Mouse (Mus musculus): ENCODE measurements around the gene Arhgef25. TPM values are rescaled to one million over a fixed set of nuclear protein-coding genes. Genes with fewer than 3 reads are reported as not detected.

Gene Arhgef25
- polyA plus RNA-seq, 1 experiment from 2014 or later: 32.7 TPM

GRCm38 (mm10) chr10:127191191-127192056 lies 1.5 kb upstream of the Arhgef25 start:
- Histone ChIP-seq H3K4me1 (peaks cover 75% of the 10 kb centered on the region), H3K27me3 (replicated peaks) (no peaks in the 10 kb centered on the region), H3K4me2 (no peak overlapping the region; the same call in 1 of the 2 replicates), H3K36me3 (peaks cover 27% of the 10 kb centered on the region), H3K9ac (replicated peaks) (no peak overlapping the region), H3K9me3 (replicated peaks) (no peaks in the 10 kb centered on the region), H3K27ac (replicated peaks) (no peak overlapping the region), H3K4me3 (replicated peaks) (no peak overlapping the region)
- 84% methylated on average over 19 of the region's 19 CpGs for WGBS
- ATAC-seq (ENCODE audit: low FRiP score): no peak

DNA sequence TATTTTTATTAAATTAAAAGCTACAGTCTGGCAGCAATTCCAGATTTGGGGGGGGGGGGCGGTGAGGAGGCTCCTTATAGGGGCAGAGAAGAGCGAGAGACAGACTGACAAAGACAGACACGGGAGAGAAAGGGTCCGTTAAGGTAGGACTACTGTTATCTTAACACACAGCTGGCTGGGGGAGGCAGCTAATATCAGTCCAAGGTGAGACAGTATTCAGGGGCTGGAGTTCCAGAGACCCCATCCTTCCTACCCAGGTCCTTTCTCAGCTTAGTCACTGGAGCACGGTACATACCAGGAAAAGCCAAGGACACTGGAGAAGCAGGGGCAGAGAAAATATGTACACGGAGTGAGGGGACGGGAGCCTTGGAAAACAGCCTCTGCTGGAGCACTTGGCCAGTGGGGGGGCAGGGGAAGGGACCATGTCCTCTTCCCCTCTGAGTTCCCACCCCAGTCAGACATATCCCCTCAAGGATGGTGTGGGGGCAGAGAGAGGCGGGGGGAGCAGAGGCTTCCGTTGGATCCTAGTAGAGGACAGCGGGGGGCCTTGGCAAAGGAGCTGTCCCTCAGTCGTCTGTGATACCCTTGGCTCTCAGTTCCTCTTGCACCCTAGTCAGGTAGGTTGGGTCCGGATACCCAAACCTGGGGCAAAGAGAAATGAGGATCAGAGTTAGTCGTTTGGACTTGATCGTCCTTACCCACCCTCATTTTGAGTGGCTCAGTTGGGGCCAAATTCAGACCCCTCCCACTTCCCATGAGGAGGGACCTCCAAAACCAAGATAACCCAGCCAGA lies 711 bp upstream of the Arhgef25 start:
- Histone ChIP-seq H3K4me3 (replicated peaks) (peak overlapping the region; percentile 75), H3K9ac (replicated peaks) (no peak overlapping the region), H3K27me3 (replicated peaks) (no peaks in the 10 kb centered on the region), H3K36me3 (peaks cover 27% of the 10 kb centered on the region), H3K4me1 (peaks cover 68% of the 10 kb centered on the region), H3K4me2 (peak overlapping the region; percentile 97), H3K9me3 (replicated peaks) (no peaks in the 10 kb centered on the region), H3K27ac (replicated peaks) (peak overlapping the region; percentile 84)
- ATAC-seq (ENCODE audit: low FRiP score): no peak
- 42% methylated on average over 14 of the region's 14 CpGs for WGBS

DNA sequence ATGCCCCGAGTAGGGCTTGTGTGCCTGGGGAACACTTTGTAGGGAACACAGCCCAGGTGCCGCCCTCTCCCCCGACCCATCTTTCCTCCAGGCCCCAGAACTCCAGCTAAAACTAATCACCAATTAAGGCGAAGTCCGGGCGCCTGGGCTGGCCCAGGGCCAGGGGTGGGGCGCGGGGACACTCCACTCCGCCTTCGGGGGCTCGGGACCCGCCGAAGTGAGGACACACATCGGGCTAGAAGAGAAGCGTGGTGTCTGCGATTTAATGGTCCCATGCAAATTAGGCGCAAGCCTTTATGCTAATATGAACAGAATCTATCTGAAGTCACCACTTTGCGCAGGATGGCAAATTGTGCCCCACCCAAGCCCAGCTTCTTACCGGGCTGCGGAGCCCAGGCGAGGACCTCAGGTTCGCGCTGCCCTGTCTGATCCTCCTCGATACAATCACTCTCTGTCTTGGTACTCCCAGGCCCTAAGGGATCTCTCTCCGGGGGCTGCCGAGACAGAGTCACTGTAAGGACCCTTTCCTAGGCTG lies 700 bp downstream of the Arhgef25 start:
- peak; percentile 13 for ATAC-seq (ENCODE audit: low FRiP score)
- peak overlapping the region; percentile 89 for H3K9ac ChIP-seq (replicated peaks)
- under 1% methylated on average over 26 of the region's 26 CpGs for WGBS
- H3K4me2 ChIP-seq: peak overlapping the region; percentile 97
- peaks cover 27% of the 10 kb centered on the region for H3K36me3 ChIP-seq
- H3K4me3 ChIP-seq (replicated peaks): peak overlapping the region; percentile 75
- H3K4me1 ChIP-seq: peaks cover 62% of the 10 kb centered on the region
- no peaks in the 10 kb centered on the region for H3K9me3 ChIP-seq (replicated peaks)
- H3K27ac ChIP-seq (replicated peaks): peak overlapping the region; percentile 84
- no peaks in the 10 kb centered on the region for H3K27me3 ChIP-seq (replicated peaks)

DNA sequence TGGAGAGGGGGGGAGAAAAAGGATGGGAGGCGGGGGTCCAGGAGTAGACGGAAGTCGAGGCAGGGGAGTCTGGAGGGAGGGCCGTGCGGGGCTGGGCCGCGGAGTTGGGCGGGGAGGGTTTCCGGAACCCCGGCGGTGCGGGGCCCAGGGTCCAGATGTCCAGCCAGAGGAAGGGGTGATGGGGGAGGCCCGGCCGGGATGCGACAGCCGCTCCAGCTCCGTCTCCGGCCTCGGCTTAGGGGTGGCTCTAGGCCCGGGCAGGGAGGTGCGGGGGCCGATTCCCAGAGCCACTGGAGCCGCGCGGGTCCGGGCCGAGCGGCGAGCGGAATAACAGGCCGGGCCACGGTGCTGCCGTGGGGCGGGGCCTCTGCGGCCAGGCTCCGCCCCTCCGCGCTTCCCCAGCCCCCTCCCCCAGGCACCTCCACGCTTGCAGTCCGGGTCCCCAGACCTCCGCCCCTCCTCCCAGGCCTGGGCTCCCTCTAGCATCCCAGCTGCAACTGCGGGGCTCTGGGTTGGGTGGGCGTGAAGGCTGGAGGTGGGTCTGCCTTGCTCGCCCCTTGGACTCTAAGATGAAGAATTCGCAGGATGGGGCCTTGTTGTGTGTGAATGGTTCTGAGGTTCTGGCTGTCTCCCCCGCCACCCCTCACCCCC lies 1.3 kb downstream of the Arhgef25 start:
- under 1% methylated on average over 43 of the region's 46 CpGs for WGBS
- Histone ChIP-seq H3K27me3 (replicated peaks) (no peaks in the 10 kb centered on the region), H3K9ac (replicated peaks) (peak overlapping the region; percentile 89), H3K4me3 (replicated peaks) (peak overlapping the region; percentile 75), H3K9me3 (replicated peaks) (no peaks in the 10 kb centered on the region), H3K4me2 (peak overlapping the region; percentile 97), H3K27ac (replicated peaks) (peak overlapping the region; percentile 84), H3K36me3 (peaks cover 27% of the 10 kb centered on the region), H3K4me1 (peaks cover 65% of the 10 kb centered on the region)
- ATAC-seq (ENCODE audit: low FRiP score): peak; percentile 85

DNA sequence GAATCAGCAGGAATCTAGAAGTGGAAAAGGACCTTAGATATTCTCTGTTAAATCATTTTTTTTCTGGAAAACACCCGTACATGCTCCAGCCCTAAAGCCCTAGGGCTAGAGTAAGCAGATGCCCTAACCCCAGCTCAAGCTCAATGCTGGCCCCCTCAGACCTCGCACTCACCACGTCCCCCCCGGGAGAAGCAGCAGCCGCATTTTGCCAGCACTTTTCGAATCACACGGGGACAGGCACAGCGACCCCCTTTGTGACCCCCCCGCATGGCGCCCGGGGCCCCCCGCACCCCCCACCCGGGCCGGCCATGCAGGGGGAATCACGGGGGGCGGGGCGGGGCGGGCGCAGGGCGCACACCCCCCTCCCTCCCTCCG lies 1.8 kb downstream of the Arhgef25 start:
- Histone ChIP-seq H3K36me3 (peaks cover 27% of the 10 kb centered on the region), H3K9me3 (replicated peaks) (no peaks in the 10 kb centered on the region), H3K4me2 (peak overlapping the region; percentile 97), H3K9ac (replicated peaks) (peak overlapping the region; percentile 89), H3K4me3 (replicated peaks) (peak overlapping the region; percentile 75), H3K27ac (replicated peaks) (peak overlapping the region; percentile 84), H3K4me1 (peaks cover 60% of the 10 kb centered on the region), H3K27me3 (replicated peaks) (0 out of 2 replicates have a peak, but pooled peaks cover 2% of the 10 kb centered on the region)
- WGBS: 1% methylated on average over 19 of the region's 21 CpGs
- peak; percentile 29; the same call in 1 of the 2 replicates for ATAC-seq (ENCODE audit: low FRiP score)

GRCm38 (mm10) chr10:127187371-127188078 lies 2.4 kb downstream of the Arhgef25 start:
- Histone ChIP-seq H3K4me2 (peak overlapping the region; percentile 97), H3K27ac (replicated peaks) (peak overlapping the region; percentile 84; the same call in 1 of the 2 replicates), H3K36me3 (peaks cover 22% of the 10 kb centered on the region), H3K4me1 (peaks cover 55% of the 10 kb centered on the region), H3K27me3 (replicated peaks) (0 out of 2 replicates have a peak, but pooled peaks cover 3% of the 10 kb centered on the region), H3K4me3 (replicated peaks) (peak overlapping the region; percentile 75), H3K9me3 (replicated peaks) (no peaks in the 10 kb centered on the region), H3K9ac (replicated peaks) (peak overlapping the region; percentile 89)
- ATAC-seq (ENCODE audit: low FRiP score): no peak
- 22% methylated on average over 10 of the region's 10 CpGs for WGBS

DNA sequence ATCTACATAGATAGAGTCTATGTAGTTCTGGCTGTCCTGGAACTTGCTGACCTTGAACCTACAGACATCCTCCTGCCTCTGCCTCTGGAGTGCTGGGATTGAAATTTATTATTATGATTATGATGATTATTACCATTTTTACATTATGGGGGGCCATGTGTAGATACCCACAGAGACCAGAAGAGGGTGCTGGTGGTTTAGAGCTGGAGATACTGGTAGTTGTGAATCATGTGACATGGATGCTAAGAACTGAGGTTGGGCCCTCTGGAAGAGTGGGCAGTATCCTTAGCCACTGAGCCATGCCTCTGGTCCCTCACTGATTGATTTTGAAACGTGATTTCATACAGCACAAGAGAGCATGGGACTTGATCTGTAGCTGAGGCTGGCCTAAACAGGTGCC lies 3.4 kb downstream of the Arhgef25 start:
- no peaks in the 10 kb centered on the region for H3K9me3 ChIP-seq (replicated peaks)
- H3K4me1 ChIP-seq: peaks cover 50% of the 10 kb centered on the region
- no peak overlapping the region for H3K9ac ChIP-seq (replicated peaks)

DNA sequence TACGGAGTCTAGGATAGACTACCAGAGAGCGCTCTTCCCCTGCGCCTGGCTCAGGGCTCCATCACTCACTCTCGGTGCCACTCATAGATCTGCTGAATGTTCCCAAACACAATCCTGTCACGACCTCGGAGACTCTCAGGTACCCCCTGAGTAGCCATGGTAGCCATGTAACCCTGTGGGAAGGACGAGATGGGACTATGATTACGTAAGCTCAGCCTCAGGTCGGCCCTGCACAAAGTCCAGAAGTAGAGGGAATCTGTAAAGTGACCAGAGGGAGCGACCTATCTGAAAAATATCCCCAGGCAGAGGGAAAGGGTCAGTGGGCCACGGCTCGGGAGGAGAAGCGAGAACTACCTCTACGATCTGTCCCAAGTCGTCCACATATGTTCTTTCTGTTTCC lies 4.4 kb downstream of the Arhgef25 start:
- H3K4me1 ChIP-seq: peaks cover 42% of the 10 kb centered on the region
- no peaks in the 10 kb centered on the region for H3K9me3 ChIP-seq (replicated peaks)
- peaks cover 7% of the 10 kb centered on the region; the same call in 1 of the 2 replicates for H3K36me3 ChIP-seq
- no peak for ATAC-seq (ENCODE audit: low FRiP score)
- H3K27ac ChIP-seq (replicated peaks): no peak overlapping the region
- no peak overlapping the region for H3K9ac ChIP-seq (replicated peaks)
- peaks cover 12% of the 10 kb centered on the region; the same call in 1 of the 2 replicates for H3K27me3 ChIP-seq (replicated peaks)
- H3K4me2 ChIP-seq: no peak overlapping the region
- no peak overlapping the region for H3K4me3 ChIP-seq (replicated peaks)
- 85% methylated on average over 15 of the region's 15 CpGs for WGBS

More for the DNA sequence above, 3.4 kb downstream of the Arhgef25 start:
- 73% methylated on average over 1 of the region's 1 CpGs for WGBS
- no peak overlapping the region for H3K4me3 ChIP-seq (replicated peaks)
- no peak overlapping the region for H3K4me2 ChIP-seq
- H3K36me3 ChIP-seq: peaks cover 13% of the 10 kb centered on the region
- ATAC-seq (ENCODE audit: low FRiP score): no peak
- 0 out of 2 replicates have a peak, but pooled peaks cover 3% of the 10 kb centered on the region for H3K27me3 ChIP-seq (replicated peaks)
- no peak overlapping the region for H3K27ac ChIP-seq (replicated peaks)

- peaks cover 42% of the 10 kb centered on the region for H3K4me1 ChIP-seq
- H3K27ac ChIP-seq (replicated peaks): no peak overlapping the region
- 74% methylated on average over 9 of the region's 9 CpGs for WGBS
- H3K4me3 ChIP-seq (replicated peaks): no peak overlapping the region
- H3K9ac ChIP-seq (replicated peaks): no peak overlapping the region
- ATAC-seq (ENCODE audit: low FRiP score): no peak
- no peak overlapping the region for H3K4me2 ChIP-seq
- no peaks in the 10 kb centered on the region for H3K9me3 ChIP-seq (replicated peaks)
- H3K36me3 ChIP-seq: peaks cover 7% of the 10 kb centered on the region; the same call in 1 of the 2 replicates
- peaks cover 16% of the 10 kb centered on the region for H3K27me3 ChIP-seq (replicated peaks)
Observed at GRCm38 (mm10) chr10:127185101-127185500, 4.8 kb downstream of the Arhgef25 start.

DNA sequence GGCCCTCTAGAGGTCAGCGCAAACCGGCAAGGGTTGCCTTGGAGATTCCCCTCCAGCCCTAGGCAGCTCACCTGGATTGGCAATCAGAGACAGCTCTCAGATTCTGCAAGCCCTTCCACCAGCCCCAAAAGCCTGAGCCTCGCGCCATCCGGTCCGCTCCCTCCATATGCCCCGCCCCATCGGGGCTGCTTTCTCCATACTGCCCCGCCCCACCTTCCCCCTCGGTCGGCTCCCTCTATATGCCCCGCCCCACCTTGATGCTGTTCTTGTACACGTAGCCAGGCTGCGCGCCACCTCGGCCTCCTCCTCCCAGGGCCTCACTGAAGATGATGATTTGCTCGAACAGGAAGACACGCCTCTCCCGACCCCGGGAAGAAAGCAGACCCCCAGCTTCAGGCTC lies 6.1 kb downstream of the Arhgef25 start:
- ATAC-seq (ENCODE audit: low FRiP score): no peak
- Histone ChIP-seq H3K4me2 (peak overlapping the region; percentile 27), H3K27ac (replicated peaks) (no peak overlapping the region), H3K9me3 (replicated peaks) (no peaks in the 10 kb centered on the region), H3K4me3 (replicated peaks) (no peak overlapping the region), H3K36me3 (peaks cover 7% of the 10 kb centered on the region; the same call in 1 of the 2 replicates), H3K9ac (replicated peaks) (peak overlapping the region; percentile 4; the same call in 1 of the 2 replicates), H3K27me3 (replicated peaks) (peaks cover 29% of the 10 kb centered on the region), H3K4me1 (peaks cover 34% of the 10 kb centered on the region)
- 15% methylated on average over 20 of the region's 20 CpGs for WGBS
